Mouse (Mus musculus) CH12.LX (cell line): ENCODE results near the gene Cdh16. TPM values are rescaled to one million over a fixed set of nuclear protein-coding genes. Genes with fewer than 3 reads are reported as not detected.

Source experiments
- DNase-seq: peaks from one replicate; pipeline ENCODE4 v3.0.0-alpha.2; 2013; ENCODE audit errors: extremely low read depth
- H3K27ac ChIP-seq: 2 replicates; pipeline ENCODE4 v1.5.1; 2012; ENCODE audit warnings: low read depth, mild to moderate bottlenecking, control low read depth, moderate library complexity; ENCODE audit not compliant: insufficient read depth
- H3K27me3 ChIP-seq: replicated peaks from 2 replicates; pipeline ENCODE3; 2012; ENCODE audit warnings: inconsistent platforms
- H3K36me3 ChIP-seq, 2 experiments: replicated peaks in 1 of 2; 2 replicates each; pipeline versions ENCODE3 to v1.6.1; 2012; ENCODE audit warnings: inconsistent platforms in 1 of 2, low read length in 1 of 2, mild to moderate bottlenecking in 1 of 2, mixed read lengths in 1 of 2, moderate library complexity in 1 of 2; ENCODE audit not compliant: control insufficient read depth in 1 of 2, insufficient read depth in 1 of 2
- H3K4me1 ChIP-seq, 2 experiments: 2 replicates each; pipeline ENCODE4 v1.6.1; 2012; ENCODE audit warnings: inconsistent platforms in 1 of 2, moderate library complexity in 1 of 2; ENCODE audit not compliant: insufficient read depth in 2 of 2, control insufficient read depth in 1 of 2
- H3K4me2 ChIP-seq: 2 replicates; pipeline ENCODE4 v1.6.1; 2012; ENCODE audit warnings: low read depth, mild to moderate bottlenecking, control low read depth; ENCODE audit not compliant: poor library complexity, insufficient read depth, severe bottlenecking
- H3K4me3 ChIP-seq, 3 experiments: fragments of 150-350 bp in 1 of 3; sonication (generic) in 1 of 3; replicated peaks in 1 of 3; 2 replicates each; pipeline versions ENCODE3 to v1.5.1; 2011 to 2012; ENCODE audit warnings: low read depth in 2 of 3, low read length in 2 of 3, mild to moderate bottlenecking in 2 of 3, moderate library complexity in 2 of 3, control low read depth in 1 of 3, improper control_type of control experiment in 1 of 3, inconsistent platforms in 1 of 3, mixed read lengths in 1 of 3; ENCODE audit not compliant: poor library complexity in 1 of 3
- H3K79me2 ChIP-seq: replicated peaks from 2 replicates; pipeline ENCODE4 v1.6.1; 2012; ENCODE audit warnings: mild to moderate bottlenecking, moderate library complexity; ENCODE audit not compliant: control insufficient read depth, poor library complexity, insufficient read depth, severe bottlenecking; ENCODE audit errors: extremely low read depth
- H3K9ac ChIP-seq: 2 replicates; pipeline ENCODE4 v1.6.1; 2012; ENCODE audit warnings: low read depth, mild to moderate bottlenecking, control low read depth, moderate library complexity; ENCODE audit not compliant: insufficient read depth
- H3K9me3 ChIP-seq: replicated peaks from 2 replicates; pipeline ENCODE3; 2012; ENCODE audit warnings: low read length, inconsistent platforms, mixed read lengths
- BHLHE40 ChIP-seq: IDR thresholded peaks from 2 replicates; pipeline ENCODE4 v1.6.1; 2011; ENCODE audit warnings: mild to moderate bottlenecking, low read depth, low read length, improper control_type of control experiment
- CHD2 ChIP-seq: IDR thresholded peaks from 2 replicates; pipeline ENCODE4 v1.6.1; 2011; ENCODE audit warnings: low read length, improper control_type of control experiment
- ELF1 ChIP-seq: IDR thresholded peaks from 2 replicates; pipeline ENCODE4 v1.6.1; 2014; ENCODE audit warnings: low read depth, mild to moderate bottlenecking, inconsistent platforms, low read length, improper control_type of control experiment
- EP300 ChIP-seq: IDR thresholded peaks from 2 replicates; pipeline ENCODE4 v1.6.1; 2011; ENCODE audit warnings: low read length, improper control_type of control experiment
- MAX ChIP-seq: IDR thresholded peaks from 2 replicates; pipeline ENCODE4 v1.6.1; 2011; ENCODE audit warnings: low read length, improper control_type of control experiment
- MAZ ChIP-seq: IDR thresholded peaks from 2 replicates; pipeline ENCODE4 v1.6.1; 2012; ENCODE audit warnings: low read depth, mild to moderate bottlenecking, inconsistent platforms, low read length, improper control_type of control experiment, moderate library complexity
- MXI1 ChIP-seq: IDR thresholded peaks from 2 replicates; pipeline ENCODE4 v1.6.1; 2011; ENCODE audit warnings: mild to moderate bottlenecking, low read depth, low read length, improper control_type of control experiment
- NELFE ChIP-seq: IDR thresholded peaks from 2 replicates; pipeline ENCODE4 v1.6.1; 2011; ENCODE audit warnings: low read depth, low read length, improper control_type of control experiment
- NRF1 ChIP-seq: IDR thresholded peaks from 2 replicates; pipeline ENCODE4 v1.6.1; 2014; ENCODE audit warnings: low read depth, mild to moderate bottlenecking, inconsistent platforms, low read length, improper control_type of control experiment, moderate library complexity
- PAX5 ChIP-seq: IDR thresholded peaks from 2 replicates; pipeline ENCODE4 v1.6.1; 2012; ENCODE audit warnings: low read length, inconsistent platforms, mixed read lengths
- RAD21 ChIP-seq: IDR thresholded peaks from 2 replicates; pipeline ENCODE4 v1.6.1; 2011; ENCODE audit warnings: low read depth, mild to moderate bottlenecking, low read length, improper control_type of control experiment, moderate library complexity
- SIN3A ChIP-seq: IDR thresholded peaks from 2 replicates; pipeline ENCODE4 v1.6.1; 2012; ENCODE audit warnings: low read length, improper control_type of control experiment, inconsistent platforms
- SMC3 ChIP-seq: IDR thresholded peaks from 2 replicates; pipeline ENCODE4 v1.6.1; 2011; ENCODE audit warnings: low read depth, low read length, improper control_type of control experiment
- TBP ChIP-seq: conservative IDR thresholded peaks from 2 replicates; pipeline ENCODE4 v1.6.1; 2011; ENCODE audit warnings: low read depth, low read length, improper control_type of control experiment
- USF2 ChIP-seq: conservative IDR thresholded peaks from 2 replicates; pipeline ENCODE4 v1.6.1; 2011; ENCODE audit warnings: low read depth, low read length, improper control_type of control experiment
- dilution Hi-C: fragments of 300-500 bp; cut with MboI; formaldehyde crosslinking; loops from 2 replicates; pipeline ENCODE4 v1.14.3; 2020; ENCODE audit warnings: low sequenced_read_pairs; ENCODE audit not compliant: extremely low pct_unique_long_range_greater_than_20kb, extremely low pct_ligation_motif_present
- in situ Hi-C: fragments of 300-500 bp; cut with MboI; formaldehyde crosslinking; loops from 3 replicates; pipeline ENCODE4 v1.14.3; 2019; ENCODE audit warnings: low sequenced_read_pairs, low pct_ligation_motif_present, low pct_unique_long_range_greater_than_20kb, mixed read lengths
- polyA plus RNA-seq: library from polyadenylated mRNA; unstranded; fragments of >175 nt; gene quantifications from 2 replicates; pipeline ENCODE4 v1.2.1, GENCODE M21; 2012; ENCODE audit warnings: low read depth; ENCODE audit not compliant: insufficient read length
- total RNA-seq, 2 experiments: library from RNA; depleted of rRNA; stranded (reverse); fragments of 300-350 nt in 1 of 2; fragments of >200 nt in 1 of 2; gene quantifications; 2 replicates each; pipeline ENCODE4 v1.2.3; 2012 to 2014

Gene Cdh16
- total and polyA plus RNA-seq, 3 experiments: not detected

DNA sequence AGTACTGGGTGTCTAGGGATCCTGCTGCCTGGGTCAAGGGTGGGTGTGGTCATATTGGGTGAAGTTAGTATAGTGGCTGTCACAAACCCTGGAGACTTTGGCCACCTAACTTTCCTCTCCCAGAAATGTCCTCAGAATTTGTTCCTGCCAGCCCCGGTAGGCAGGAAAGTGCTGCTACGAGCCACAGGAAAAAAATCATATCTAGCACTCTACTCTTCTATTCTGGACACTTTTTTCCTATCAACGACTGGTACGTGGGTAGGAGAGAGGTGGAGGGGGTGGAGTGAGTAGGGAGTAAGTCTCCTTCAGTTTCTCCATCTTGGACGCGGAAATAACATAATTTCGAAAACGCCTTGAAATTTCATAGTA is 5.9 kb upstream of the Cdh16 start:
- Histone ChIP-seq H3K27ac (no peak overlapping the region), H3K9me3 (no peaks in the 10 kb centered on the region), H3K9ac (peak overlapping the region; percentile 71; the same call in 1 of the 2 replicates), H3K4me3 (peak overlapping the region; percentile 79 to 87 (median 82)), H3K4me1 (peaks cover 13 to 40% of the 10 kb centered on the region in 2 experiments), H3K27me3 (no peaks in the 10 kb centered on the region), H3K4me2 (peak overlapping the region; percentile 56), H3K36me3 (peaks cover 14 to 40% of the 10 kb centered on the region in 2 experiments), H3K79me2 (no peaks in the 10 kb centered on the region)
- in situ Hi-C loops: no loop called here
- DNase-seq: no peak
- no peak for TF ChIP-seq MAX
- no peak for TF ChIP-seq NRF1
- TF ChIP-seq USF2: no peak
- no peak for TF ChIP-seq TBP
- dilution Hi-C loops: no loop called here

GRCm38 (mm10) chr8:104629306-104630110 is 5.3 kb upstream of the Cdh16 start:
- Histone ChIP-seq H3K4me3 (peak overlapping the region in 2 of 3 experiments; percentile 79 to 82), H3K27ac (no peak overlapping the region), H3K4me2 (peak overlapping the region; percentile 56; the same call in 1 of the 2 replicates), H3K9me3 (no peaks in the 10 kb centered on the region), H3K36me3 (peaks cover 11 to 35% of the 10 kb centered on the region in 2 experiments), H3K9ac (peak overlapping the region; percentile 71; the same call in 1 of the 2 replicates), H3K79me2 (no peaks in the 10 kb centered on the region), H3K27me3 (no peaks in the 10 kb centered on the region), H3K4me1 (peaks cover 13 to 40% of the 10 kb centered on the region in 2 experiments)
- TF ChIP-seq PAX5 (no peak), EP300 (no peak), RAD21 (no peak), ELF1 (no peak), CHD2 (no peak), NELFE (no peak), SIN3A (no peak), SMC3 (no peak), BHLHE40 (no peak), MXI1 (no peak), MAZ (no peak)
- DNase-seq: no peak
- in situ Hi-C loops: no loop called here
- dilution Hi-C loops: no loop called here
